Mouse (Mus musculus): ENCODE measurements at regions not wholly inside any gene's neighbourhood (a gene's known extent, or its start where the extent isn't known, plus 50 kb on each side); places are given as distances from the start of the nearest gene placed in this dataset.
A peak's percentile ranks its signal among the peaks of the same experiment; 100 is the strongest.
"Not testable (repeated sequence)": the region's sequence is repeated elsewhere in the genome, so short reads cannot be mapped to it uniquely, and the experiment has no call there.

GRCm38 (mm10) chr14:9403688-9404087 lies 737.6 kb upstream of the 4930452B06Rik start:
- Histone ChIP-seq H3K9ac (ENCODE audit: low read length) (no peak overlapping the region), H3K4me2 (ENCODE audit: low read depth, severe bottlenecking) (no peak overlapping the region), H3K4me1 (ENCODE audit: control insufficient read depth, insufficient read depth, low read length) (no peaks in the 10 kb centered on the region), H3K9me3 (ENCODE audit: control insufficient read depth, low read length) (no peaks in the 10 kb centered on the region), H3K4me3 (ENCODE audit: low read depth, low read length) (no peak overlapping the region), H3K27me3 (ENCODE audit: control insufficient read depth, insufficient read depth, low read length) (no peaks in the 10 kb centered on the region), H3K36me3 (ENCODE audit: control insufficient read depth, insufficient read depth, low read length) (no peaks in the 10 kb centered on the region), H3K27ac (replicated peaks; ENCODE audit: low read depth, low read length) (no peak overlapping the region)
- 86% methylated on average over 7 of the region's 7 CpGs for WGBS
- no peak for DNase-seq (ENCODE audit: low spot score)
- ATAC-seq (ENCODE audit: insufficient number of reproducible peaks, low FRiP score, low TSS enrichment, low read depth) = no peak

DNA sequence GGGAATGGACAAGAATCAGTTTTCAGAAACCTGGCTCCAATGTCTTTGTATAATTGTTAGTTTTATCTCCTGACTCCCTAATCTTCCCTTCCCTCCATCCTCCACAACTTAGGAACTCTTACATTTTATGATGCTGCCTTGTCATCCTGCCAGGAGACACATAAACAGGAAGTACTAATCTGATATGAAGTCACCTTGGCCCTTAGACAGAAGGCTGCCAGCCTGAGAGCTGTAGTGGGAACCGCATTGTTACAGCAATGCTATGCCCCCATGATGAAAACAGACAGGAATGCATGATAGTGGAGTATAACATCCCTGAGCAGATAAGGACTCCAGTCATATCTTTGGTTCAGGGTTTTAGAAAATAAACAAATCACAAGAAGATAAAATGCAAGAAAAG lies 734.8 kb upstream of the 4930452B06Rik start:
- 83% methylated on average over 1 of the region's 1 CpGs for WGBS
- H3K36me3 ChIP-seq (ENCODE audit: control insufficient read depth, insufficient read depth, low read length) = no peaks in the 10 kb centered on the region
- H3K4me1 ChIP-seq (ENCODE audit: control insufficient read depth, insufficient read depth, low read length) = no peaks in the 10 kb centered on the region
- no peak overlapping the region for H3K27ac ChIP-seq (replicated peaks; ENCODE audit: low read depth, low read length)
- no peak for DNase-seq (ENCODE audit: low spot score)
- no peak for ATAC-seq (ENCODE audit: insufficient number of reproducible peaks, low FRiP score, low TSS enrichment, low read depth)
- H3K9me3 ChIP-seq (ENCODE audit: control insufficient read depth, low read length) = no peaks in the 10 kb centered on the region
- no peak overlapping the region for H3K4me3 ChIP-seq (ENCODE audit: low read depth, low read length)
- no peaks in the 10 kb centered on the region for H3K27me3 ChIP-seq (ENCODE audit: control insufficient read depth, insufficient read depth, low read length)
- H3K4me2 ChIP-seq (ENCODE audit: low read depth, severe bottlenecking) = no peak overlapping the region
- no peak overlapping the region for H3K9ac ChIP-seq (ENCODE audit: low read length)

DNA sequence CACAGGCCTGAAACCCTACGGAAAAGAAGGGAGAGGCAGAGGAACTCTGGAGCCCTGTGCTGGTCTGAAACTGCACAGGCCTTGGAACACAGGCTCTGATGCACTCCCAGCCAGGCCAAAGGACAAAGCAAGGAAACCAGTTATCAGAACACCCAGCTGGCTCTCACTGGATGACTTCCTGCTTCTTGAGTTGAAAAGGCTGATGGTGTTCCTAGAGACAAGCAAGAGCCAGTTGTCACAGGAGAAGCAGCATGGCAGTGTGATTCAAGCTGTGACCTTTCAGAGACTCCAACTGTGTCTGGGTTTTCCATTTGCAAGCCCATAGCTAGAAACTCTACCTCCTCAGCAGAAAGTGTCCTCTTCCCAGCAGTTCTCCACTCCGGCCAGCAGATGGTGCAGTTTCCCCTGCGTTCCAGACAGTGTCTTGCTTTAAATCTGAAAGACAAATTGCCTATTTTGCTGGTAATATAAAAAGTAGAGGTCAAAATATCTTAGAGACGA lies 727.3 kb upstream of the 4930452B06Rik start:
- DNase-seq (ENCODE audit: low spot score) (peak; percentile 85), ATAC-seq (ENCODE audit: insufficient number of reproducible peaks, low FRiP score, low TSS enrichment, low read depth) (no peak)
- no peak overlapping the region for H3K9ac ChIP-seq (ENCODE audit: low read length)
- H3K4me3 ChIP-seq (ENCODE audit: low read depth, low read length) = no peak overlapping the region
- no peaks in the 10 kb centered on the region for H3K4me1 ChIP-seq (ENCODE audit: control insufficient read depth, insufficient read depth, low read length)
- WGBS = 23% methylated on average over 4 of the region's 4 CpGs
- H3K36me3 ChIP-seq (ENCODE audit: control insufficient read depth, insufficient read depth, low read length) = no peaks in the 10 kb centered on the region
- H3K27me3 ChIP-seq (ENCODE audit: control insufficient read depth, insufficient read depth, low read length) = no peaks in the 10 kb centered on the region
- no peak overlapping the region for H3K27ac ChIP-seq (replicated peaks; ENCODE audit: low read depth, low read length)
- H3K4me2 ChIP-seq (ENCODE audit: low read depth, severe bottlenecking) = no peak overlapping the region
- no peaks in the 10 kb centered on the region for H3K9me3 ChIP-seq (ENCODE audit: control insufficient read depth, low read length)

DNA sequence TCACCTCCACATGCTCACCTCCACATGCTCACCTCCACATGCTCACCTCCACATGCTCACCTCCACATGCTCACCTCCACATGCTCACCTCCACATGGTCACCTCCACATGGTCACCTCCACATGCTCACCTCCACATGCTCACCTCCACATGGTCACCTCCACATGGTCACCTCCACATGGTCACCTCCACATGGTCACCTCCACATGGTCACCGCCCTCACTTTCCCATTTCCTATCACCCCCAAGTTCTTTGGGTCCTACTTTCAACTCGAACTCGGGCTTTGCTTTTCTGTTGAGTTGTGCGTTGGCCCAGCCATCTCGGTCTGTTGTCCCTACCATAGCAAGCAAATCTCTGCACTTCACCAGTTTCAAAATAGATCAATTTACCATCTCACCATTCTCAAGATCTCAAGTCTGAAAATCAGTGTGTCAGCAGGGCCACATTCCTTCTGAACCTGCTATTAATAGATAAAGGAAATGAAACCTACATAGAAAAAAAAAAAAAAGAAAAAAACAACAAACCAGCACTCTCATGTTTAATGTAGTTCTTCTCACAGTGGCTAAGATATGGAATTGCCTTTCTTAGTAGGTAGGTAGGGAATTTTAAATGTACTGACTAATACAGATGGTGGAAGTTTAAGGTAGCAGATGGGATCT lies 724.0 kb upstream of the 4930452B06Rik start:
- not testable (repeated sequence) for H3K27ac ChIP-seq (replicated peaks; ENCODE audit: low read depth, low read length); H3K27me3 ChIP-seq (ENCODE audit: control insufficient read depth, insufficient read depth, low read length); ATAC-seq (ENCODE audit: insufficient number of reproducible peaks, low FRiP score, low TSS enrichment, low read depth); H3K9me3 ChIP-seq (ENCODE audit: control insufficient read depth, low read length); H3K4me1 ChIP-seq (ENCODE audit: control insufficient read depth, insufficient read depth, low read length); H3K36me3 ChIP-seq (ENCODE audit: control insufficient read depth, insufficient read depth, low read length); DNase-seq (ENCODE audit: low spot score); H3K4me3 ChIP-seq (ENCODE audit: low read depth, low read length); H3K9ac ChIP-seq (ENCODE audit: low read length); H3K4me2 ChIP-seq (ENCODE audit: low read depth, severe bottlenecking)
- 95% methylated on average over 5 of the region's 5 CpGs for WGBS

DNA sequence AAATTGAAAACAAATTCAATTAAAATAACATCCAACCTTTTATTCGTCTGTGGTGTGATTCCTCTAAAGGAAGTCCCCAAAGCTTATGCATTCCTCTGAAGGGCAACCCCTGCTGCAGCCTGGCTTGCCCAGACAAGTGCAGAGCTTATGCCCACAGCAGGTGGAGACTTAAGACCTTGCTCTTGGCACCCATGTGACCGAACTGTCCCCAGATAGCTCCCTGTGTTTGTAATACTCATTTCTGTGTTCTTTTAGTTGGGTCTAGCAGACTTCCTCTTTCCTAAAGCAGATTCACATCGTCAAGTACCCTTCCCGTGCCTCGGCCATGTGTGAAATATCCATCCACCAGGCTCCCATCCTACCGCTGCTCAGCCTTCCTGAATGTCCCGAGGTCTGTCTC lies 723.1 kb upstream of the 4930452B06Rik start:
- Histone ChIP-seq H3K36me3 (ENCODE audit: control insufficient read depth, insufficient read depth, low read length) (no peaks in the 10 kb centered on the region), H3K4me3 (ENCODE audit: low read depth, low read length) (no peak overlapping the region), H3K27ac (replicated peaks; ENCODE audit: low read depth, low read length) (no peak overlapping the region), H3K9ac (ENCODE audit: low read length) (no peak overlapping the region), H3K9me3 (ENCODE audit: control insufficient read depth, low read length) (no peaks in the 10 kb centered on the region), H3K4me2 (ENCODE audit: low read depth, severe bottlenecking) (no peak overlapping the region), H3K27me3 (ENCODE audit: control insufficient read depth, insufficient read depth, low read length) (no peaks in the 10 kb centered on the region), H3K4me1 (ENCODE audit: control insufficient read depth, insufficient read depth, low read length) (no peaks in the 10 kb centered on the region)
- no peak for ATAC-seq (ENCODE audit: insufficient number of reproducible peaks, low FRiP score, low TSS enrichment, low read depth)
- DNase-seq (ENCODE audit: low spot score) = no peak
- 85% methylated on average over 7 of the region's 7 CpGs for WGBS

All from limb, embryonic 11.5 days (tissue).